Mouse (Mus musculus) bone marrow, adult 2 months (tissue): ENCODE data around the gene Cx3cr1.

Experiments
- CTCF ChIP-seq: fragments of 200-500 bp; IDR thresholded peaks from 2 replicates; pipeline ENCODE4 v1.5.1; 2011; ENCODE audit warnings: low read length, control low read depth; ENCODE audit not compliant: control insufficient read depth, insufficient read depth
- POLR2A ChIP-seq: fragments of 200-500 bp; IDR thresholded peaks from 2 replicates; pipeline ENCODE4 v1.6.1; 2011; ENCODE audit warnings: low read depth, mild to moderate bottlenecking, control low read depth, low read length, borderline replicate concordance; ENCODE audit not compliant: control insufficient read depth

GRCm38 (mm10) chr9:119932358-119932757 lies 137.3 kb downstream of the Cx3cr1 start:
- TF ChIP-seq CTCF (no peak), POLR2A (no peak)
